Mouse (Mus musculus) midbrain, embryonic 16.5 days (tissue): ENCODE results near the gene Nefh. TPM values are rescaled to one million over a fixed set of nuclear protein-coding genes. Genes with fewer than 3 reads are reported as not detected.

Source experiments
- ATAC-seq: fragments of 200-750 bp; cut with Nextera tagmentation; 2 replicates; pipeline ENCODE4 v1.8.0; 2017; ENCODE audit warnings: moderate TSS enrichment
- H3K27ac ChIP-seq: fragments of 300-500 bp; sonication (generic); 2 replicates; pipeline ENCODE4 v1.5.1; 2014; ENCODE audit warnings: mild to moderate bottlenecking, low read length, mixed read lengths
- H3K27me3 ChIP-seq: fragments of 300-500 bp; sonication (generic); 2 replicates; pipeline ENCODE4 v1.6.1; 2014; ENCODE audit warnings: low read depth, low read length, mixed read lengths; ENCODE audit not compliant: control insufficient read depth, insufficient read depth
- H3K36me3 ChIP-seq: fragments of 300-500 bp; sonication (generic); 2 replicates; pipeline ENCODE4 v1.6.1; 2014; ENCODE audit warnings: mild to moderate bottlenecking, low read length, moderate library complexity, mixed read lengths; ENCODE audit not compliant: control insufficient read depth, insufficient read depth
- H3K4me1 ChIP-seq: fragments of 300-500 bp; sonication (generic); 2 replicates; pipeline ENCODE4 v1.6.1; 2014; ENCODE audit warnings: mild to moderate bottlenecking, low read length, mixed read lengths; ENCODE audit not compliant: control insufficient read depth, insufficient read depth
- H3K4me2 ChIP-seq: fragments of 300-500 bp; sonication (generic); 2 replicates; pipeline ENCODE4 v1.6.1; 2014; ENCODE audit warnings: mild to moderate bottlenecking, low read length, mixed read lengths
- H3K4me3 ChIP-seq: fragments of 300-500 bp; sonication (generic); 2 replicates; pipeline ENCODE4 v1.5.1; 2014; ENCODE audit warnings: low read depth, mild to moderate bottlenecking, low read length, moderate library complexity, mixed read lengths
- H3K9ac ChIP-seq: fragments of 300-500 bp; sonication (generic); 2 replicates; pipeline ENCODE4 v1.6.1; 2014; ENCODE audit warnings: low read depth, low read length, mixed read lengths
- H3K9me3 ChIP-seq: fragments of 300-500 bp; sonication (generic); replicated peaks from 2 replicates; pipeline ENCODE4 v1.6.1; 2014; ENCODE audit warnings: mild to moderate bottlenecking, low read length, mixed read lengths; ENCODE audit not compliant: control insufficient read depth, poor library complexity, severe bottlenecking
- WGBS: fragments of 180-500 bp; shearing (Covaris S2); extraction: QIAGEN DNeasy Blood & Tissue Kit; methylation state at CpG from one replicate; pipeline ENCODE4 v1.1.7; 2014; 5-methylcytosine and 5-hydroxymethylcytosine counted together
- microRNA-seq: library from miRNA; unstranded; fragments of <30 nt; microRNA quantifications from one replicate; pipeline ENCODE4, GENCODE M21; 2017
- polyA plus RNA-seq: library from polyadenylated mRNA; unstranded; fragments of >200 nt; fragmentation: Nextera tagmentation; extraction: Ambion mirVana; gene quantifications from 2 replicates; pipeline ENCODE4 v1.2.1, GENCODE M21; 2015

The Nefh gene
- polyA plus RNA-seq, 1 experiment from 2014 or later: 4.3 TPM

- ATAC-seq: peak; percentile 94
- H3K36me3 ChIP-seq: peaks cover 15% of the 10 kb centered on the region
- no peaks in the 10 kb centered on the region for H3K9me3 ChIP-seq
- WGBS: 3% methylated on average over 52 of the region's 52 CpGs
- H3K27me3 ChIP-seq: no peaks in the 10 kb centered on the region
- H3K4me2 ChIP-seq: peak within 1 kb of the TSS; percentile 71
- H3K27ac ChIP-seq: peak within 1 kb of the TSS; percentile 88
- H3K4me1 ChIP-seq: peaks cover 9% of the 10 kb centered on the region
- peak within 1 kb of the TSS; percentile 87 for H3K9ac ChIP-seq
- H3K4me3 ChIP-seq: peak within 1 kb of the TSS; percentile 86
Measured at GRCm38 (mm10) chr11:4894848-4895816, 52.7 kb downstream of the Nefh start, which contains the start of gene Thoc5. TSS of gene Thoc5 (plus strand) at chr11:4895320.

Small RNAs within 50 kb of the gene (microRNA-seq; reads per million reads assigned to microRNA genes)
- 1.6 reads per million for gene Mir6918

Other genes with a start within 250 kb of the Nefh start
- gene Uqcr10, start 243.7 kb downstream of the Nefh start, polyA plus RNA-seq: 525 and 569 TPM in 2 replicates
- gene Zmat5, start 243.4 kb downstream of the Nefh start, polyA plus RNA-seq: 49.4 and 51.3 TPM in 2 replicates
- 1.1 and 1.2 TPM in 2 replicates for gene Cabp7, start 201.3 kb downstream of the Nefh start, polyA plus RNA-seq
- gene Nf2, start 98.5 kb downstream of the Nefh start, polyA plus RNA-seq: 63.3 and 68.6 TPM in 2 replicates
- gene Nipsnap1, start 74.1 kb downstream of the Nefh start, polyA plus RNA-seq: 146 and 148 TPM in 2 replicates
- gene Thoc5, start 52.7 kb downstream of the Nefh start, polyA plus RNA-seq: 57.9 and 64.1 TPM in 2 replicates
- gene Ap1b1, start 38.8 kb upstream of the Nefh start, polyA plus RNA-seq: 104 and 108 TPM in 2 replicates
- 1.1 and 1.2 TPM in 2 replicates for gene Rasl10a, start 110.1 kb upstream of the Nefh start, polyA plus RNA-seq
- gene Gas2l1, start 117.3 kb upstream of the Nefh start, polyA plus RNA-seq: 19.5 and 20.6 TPM in 2 replicates
- 46.9 and 48.8 TPM in 2 replicates for gene Rhbdd3, start 150.9 kb upstream of the Nefh start, polyA plus RNA-seq
- 548 and 592 TPM in 2 replicates for gene Ewsr1, start 151.2 kb upstream of the Nefh start, polyA plus RNA-seq
- 9.5 and 12.4 TPM in 2 replicates for gene Emid1, start 204.2 kb upstream of the Nefh start, polyA plus RNA-seq